Mouse (Mus musculus) gastrocnemius, postnatal 10 days (tissue): Measurements from ENCODE around the gene Odf4. TPM values are rescaled to one million over a fixed set of nuclear protein-coding genes. Genes with fewer than 3 reads are reported as not detected.

Source experiments
- total RNA-seq, 2 experiments: library from RNA; stranded (reverse); gene quantifications; 2 replicates each; pipeline ENCODE4 v1.2.3; 2021

The Odf4 gene
- total RNA-seq, 2 experiments from 2014 or later, result not detected

Other genes starting within 250 kb of the Odf4 start
- 10 to 100 TPM; 27.2 to 34.8 TPM for gene Myh10, start 235.5 kb downstream of the Odf4 start, total RNA-seq
- gene Ndel1, start 55.2 kb downstream of the Odf4 start, total RNA-seq, result 10 to 100 TPM; 58.3 to 68.8 TPM
- not detected for gene Rnf222, start 38.5 kb downstream of the Odf4 start, total RNA-seq
- 1,000 to 10,000 TPM in 1 of 2 experiments, 100 to 1,000 TPM in 1; 992 to 1,013 TPM for gene Rpl26, start 25.5 kb downstream of the Odf4 start, total RNA-seq
- gene Arhgef15, start 30.4 kb upstream of the Odf4 start, total RNA-seq, result 10 to 100 TPM; 13.0 to 17.1 TPM
- gene Slc25a35, start 41.0 kb upstream of the Odf4 start, total RNA-seq, result 1 to 10 TPM; 2.3 to 3.7 TPM
- gene Rangrf, start 48.1 kb upstream of the Odf4 start, total RNA-seq, result 10 to 100 TPM; 45.0 to 57.6 TPM
- 10 to 100 TPM in 1 of 2 experiments, 1 to 10 TPM in 1; 7.8 to 11.2 TPM for gene Pfas, start 81.4 kb upstream of the Odf4 start, total RNA-seq
- gene Ctc1, start 88.8 kb upstream of the Odf4 start, total RNA-seq, result 10 to 100 TPM; 11.2 to 17.2 TPM
- gene Aurkb, start 118.6 kb upstream of the Odf4 start, total RNA-seq, result 10 to 100 TPM; 10.2 to 11.6 TPM
- gene Borcs6, start 132.6 kb upstream of the Odf4 start, total RNA-seq, result 10 to 100 TPM; 12.6 to 13.9 TPM
- gene Tmem107, start 143.7 kb upstream of the Odf4 start, total RNA-seq, result 1 to 10 TPM; 4.3 to 5.2 TPM
- 10 to 100 TPM; 52.4 to 55.8 TPM for gene Vamp2, start 161.4 kb upstream of the Odf4 start, total RNA-seq
- gene Per1, start 168.1 kb upstream of the Odf4 start, total RNA-seq, result 10 to 100 TPM; 17.5 to 78.6 TPM
- gene Hes7, start 193.3 kb upstream of the Odf4 start, total RNA-seq, result not detected
- gene 9130213A22Rik, start 195.5 kb upstream of the Odf4 start, total RNA-seq, result under 1 TPM; 0.27 to 0.49 TPM
- gene Aloxe3, start 198.8 kb upstream of the Odf4 start, total RNA-seq, result under 1 TPM in 1 of 2 experiments, not detected in 1; 0.27 TPM
- gene Alox12b, start 229.9 kb upstream of the Odf4 start, total RNA-seq, result not detected